Mouse (Mus musculus) CH12.LX (cell line): Measurements from ENCODE around the gene Olfr288. TPM values are rescaled to one million over a fixed set of nuclear protein-coding genes. Genes with fewer than 3 reads are reported as not detected.

Source experiments
- DNase-seq: peaks from one replicate; pipeline ENCODE4 v3.0.0-alpha.2; 2013; ENCODE audit errors: extremely low read depth
- H3K27ac ChIP-seq: 2 replicates; pipeline ENCODE4 v1.5.1; 2012; ENCODE audit warnings: low read depth, mild to moderate bottlenecking, control low read depth, moderate library complexity; ENCODE audit not compliant: insufficient read depth
- H3K27me3 ChIP-seq: replicated peaks from 2 replicates; pipeline ENCODE3; 2012; ENCODE audit warnings: inconsistent platforms
- H3K36me3 ChIP-seq, 2 experiments: replicated peaks in 1 of 2; 2 replicates each; pipeline versions ENCODE3 to v1.6.1; 2012; ENCODE audit warnings: inconsistent platforms in 1 of 2, low read length in 1 of 2, mild to moderate bottlenecking in 1 of 2, mixed read lengths in 1 of 2, moderate library complexity in 1 of 2; ENCODE audit not compliant: control insufficient read depth in 1 of 2, insufficient read depth in 1 of 2
- H3K4me1 ChIP-seq, 2 experiments: 2 replicates each; pipeline ENCODE4 v1.6.1; 2012; ENCODE audit warnings: inconsistent platforms in 1 of 2, moderate library complexity in 1 of 2; ENCODE audit not compliant: insufficient read depth in 2 of 2, control insufficient read depth in 1 of 2
- H3K4me2 ChIP-seq: 2 replicates; pipeline ENCODE4 v1.6.1; 2012; ENCODE audit warnings: low read depth, mild to moderate bottlenecking, control low read depth; ENCODE audit not compliant: poor library complexity, insufficient read depth, severe bottlenecking
- H3K4me3 ChIP-seq, 3 experiments: fragments of 150-350 bp in 1 of 3; sonication (generic) in 1 of 3; replicated peaks in 1 of 3; 2 replicates each; pipeline versions ENCODE3 to v1.5.1; 2011 to 2012; ENCODE audit warnings: low read depth in 2 of 3, low read length in 2 of 3, mild to moderate bottlenecking in 2 of 3, moderate library complexity in 2 of 3, control low read depth in 1 of 3, improper control_type of control experiment in 1 of 3, inconsistent platforms in 1 of 3, mixed read lengths in 1 of 3; ENCODE audit not compliant: poor library complexity in 1 of 3
- H3K79me2 ChIP-seq: replicated peaks from 2 replicates; pipeline ENCODE4 v1.6.1; 2012; ENCODE audit warnings: mild to moderate bottlenecking, moderate library complexity; ENCODE audit not compliant: control insufficient read depth, poor library complexity, insufficient read depth, severe bottlenecking; ENCODE audit errors: extremely low read depth
- H3K9ac ChIP-seq: 2 replicates; pipeline ENCODE4 v1.6.1; 2012; ENCODE audit warnings: low read depth, mild to moderate bottlenecking, control low read depth, moderate library complexity; ENCODE audit not compliant: insufficient read depth
- H3K9me3 ChIP-seq: replicated peaks from 2 replicates; pipeline ENCODE3; 2012; ENCODE audit warnings: low read length, inconsistent platforms, mixed read lengths
- BHLHE40 ChIP-seq: IDR thresholded peaks from 2 replicates; pipeline ENCODE4 v1.6.1; 2011; ENCODE audit warnings: mild to moderate bottlenecking, low read depth, low read length, improper control_type of control experiment
- CHD1 ChIP-seq: IDR thresholded peaks from 2 replicates; pipeline ENCODE4 v1.6.1; 2012; ENCODE audit warnings: low read depth, low read length, improper control_type of control experiment, inconsistent platforms
- CHD2 ChIP-seq: IDR thresholded peaks from 2 replicates; pipeline ENCODE4 v1.6.1; 2011; ENCODE audit warnings: low read length, improper control_type of control experiment
- E2F4 ChIP-seq: IDR thresholded peaks from 2 replicates; pipeline ENCODE4 v1.6.1; 2011; ENCODE audit warnings: low read depth, low read length, improper control_type of control experiment; ENCODE audit not compliant: insufficient replicate concordance
- ELF1 ChIP-seq: IDR thresholded peaks from 2 replicates; pipeline ENCODE4 v1.6.1; 2014; ENCODE audit warnings: low read depth, mild to moderate bottlenecking, inconsistent platforms, low read length, improper control_type of control experiment
- EP300 ChIP-seq: IDR thresholded peaks from 2 replicates; pipeline ENCODE4 v1.6.1; 2011; ENCODE audit warnings: low read length, improper control_type of control experiment
- ETS1 ChIP-seq: conservative IDR thresholded peaks from 2 replicates; pipeline ENCODE4 v1.6.1; 2012; ENCODE audit warnings: low read depth, mild to moderate bottlenecking, inconsistent platforms, low read length, improper control_type of control experiment, moderate library complexity
- GABPA ChIP-seq: IDR thresholded peaks from 2 replicates; pipeline ENCODE4 v1.6.1; 2012; ENCODE audit warnings: low read depth, low read length, improper control_type of control experiment, inconsistent platforms; ENCODE audit not compliant: insufficient replicate concordance
- HCFC1 ChIP-seq: IDR thresholded peaks from 2 replicates; pipeline ENCODE4 v1.6.1; 2012; ENCODE audit warnings: low read depth, mild to moderate bottlenecking, inconsistent platforms, low read length, improper control_type of control experiment
- IRF4 ChIP-seq: IDR thresholded peaks from 2 replicates; pipeline ENCODE4 v1.6.1; 2014; ENCODE audit warnings: low read depth, mild to moderate bottlenecking, inconsistent platforms, low read length, improper control_type of control experiment
- JUND ChIP-seq: conservative IDR thresholded peaks from 2 replicates; pipeline ENCODE4 v1.6.1; 2011; ENCODE audit warnings: low read depth, low read length, improper control_type of control experiment
- KAT2A ChIP-seq: IDR thresholded peaks from 2 replicates; pipeline ENCODE4 v1.6.1; 2012; ENCODE audit warnings: low read length, improper control_type of control experiment, inconsistent platforms; ENCODE audit not compliant: insufficient replicate concordance
- MAFK ChIP-seq: IDR thresholded peaks from 2 replicates; pipeline ENCODE4 v1.6.1; 2011; ENCODE audit warnings: low read length, improper control_type of control experiment; ENCODE audit not compliant: insufficient replicate concordance
- MAX ChIP-seq: IDR thresholded peaks from 2 replicates; pipeline ENCODE4 v1.6.1; 2011; ENCODE audit warnings: low read length, improper control_type of control experiment
- MAZ ChIP-seq: IDR thresholded peaks from 2 replicates; pipeline ENCODE4 v1.6.1; 2012; ENCODE audit warnings: low read depth, mild to moderate bottlenecking, inconsistent platforms, low read length, improper control_type of control experiment, moderate library complexity
- MEF2A ChIP-seq: IDR thresholded peaks from 2 replicates; pipeline ENCODE4 v1.6.1; 2014; ENCODE audit warnings: low read depth, mild to moderate bottlenecking, inconsistent platforms, low read length, improper control_type of control experiment, borderline replicate concordance
- MYC ChIP-seq: IDR thresholded peaks from 2 replicates; pipeline ENCODE4 v1.6.1; 2011; ENCODE audit warnings: low read depth, mild to moderate bottlenecking, improper control_type of control experiment, low read length
- NRF1 ChIP-seq: IDR thresholded peaks from 2 replicates; pipeline ENCODE4 v1.6.1; 2014; ENCODE audit warnings: low read depth, mild to moderate bottlenecking, inconsistent platforms, low read length, improper control_type of control experiment, moderate library complexity
- PAX5 ChIP-seq: IDR thresholded peaks from 2 replicates; pipeline ENCODE4 v1.6.1; 2012; ENCODE audit warnings: low read length, inconsistent platforms, mixed read lengths
- POLR2AphosphoS2 ChIP-seq: IDR thresholded peaks from 2 replicates; pipeline ENCODE4 v1.6.1; 2011; ENCODE audit warnings: low read depth, low read length, improper control_type of control experiment
- RCOR1 ChIP-seq: conservative IDR thresholded peaks from 2 replicates; pipeline ENCODE4 v1.6.1; 2012; ENCODE audit warnings: low read depth, mild to moderate bottlenecking, inconsistent platforms, low read length, improper control_type of control experiment
- TBP ChIP-seq: conservative IDR thresholded peaks from 2 replicates; pipeline ENCODE4 v1.6.1; 2011; ENCODE audit warnings: low read depth, low read length, improper control_type of control experiment
- TCF12 ChIP-seq: IDR thresholded peaks from 2 replicates; pipeline ENCODE4 v1.6.1; 2014; ENCODE audit warnings: low read depth, mild to moderate bottlenecking, inconsistent platforms, low read length, improper control_type of control experiment
- USF2 ChIP-seq: conservative IDR thresholded peaks from 2 replicates; pipeline ENCODE4 v1.6.1; 2011; ENCODE audit warnings: low read depth, low read length, improper control_type of control experiment
- ZKSCAN1 ChIP-seq: IDR thresholded peaks from 2 replicates; pipeline ENCODE4 v1.6.1; 2012; ENCODE audit warnings: low read depth, inconsistent platforms, low read length, improper control_type of control experiment, borderline replicate concordance
- ZNF384 ChIP-seq: IDR thresholded peaks from 2 replicates; pipeline ENCODE4 v1.6.1; 2012; ENCODE audit warnings: low read depth, low read length, improper control_type of control experiment, inconsistent platforms
- dilution Hi-C: fragments of 300-500 bp; cut with MboI; formaldehyde crosslinking; loops from 2 replicates; pipeline ENCODE4 v1.14.3; 2020; ENCODE audit warnings: low sequenced_read_pairs; ENCODE audit not compliant: extremely low pct_unique_long_range_greater_than_20kb, extremely low pct_ligation_motif_present
- in situ Hi-C: fragments of 300-500 bp; cut with MboI; formaldehyde crosslinking; loops from 3 replicates; pipeline ENCODE4 v1.14.3; 2019; ENCODE audit warnings: low sequenced_read_pairs, low pct_ligation_motif_present, low pct_unique_long_range_greater_than_20kb, mixed read lengths
- polyA plus RNA-seq: library from polyadenylated mRNA; unstranded; fragments of >175 nt; gene quantifications from 2 replicates; pipeline ENCODE4 v1.2.1, GENCODE M21; 2012; ENCODE audit warnings: low read depth; ENCODE audit not compliant: insufficient read length
- total RNA-seq, 2 experiments: library from RNA; depleted of rRNA; stranded (reverse); fragments of 300-350 nt in 1 of 2; fragments of >200 nt in 1 of 2; gene quantifications; 2 replicates each; pipeline ENCODE4 v1.2.3; 2012 to 2014

The Olfr288 gene
- total and polyA plus RNA-seq, 3 experiments: not detected

DNA sequence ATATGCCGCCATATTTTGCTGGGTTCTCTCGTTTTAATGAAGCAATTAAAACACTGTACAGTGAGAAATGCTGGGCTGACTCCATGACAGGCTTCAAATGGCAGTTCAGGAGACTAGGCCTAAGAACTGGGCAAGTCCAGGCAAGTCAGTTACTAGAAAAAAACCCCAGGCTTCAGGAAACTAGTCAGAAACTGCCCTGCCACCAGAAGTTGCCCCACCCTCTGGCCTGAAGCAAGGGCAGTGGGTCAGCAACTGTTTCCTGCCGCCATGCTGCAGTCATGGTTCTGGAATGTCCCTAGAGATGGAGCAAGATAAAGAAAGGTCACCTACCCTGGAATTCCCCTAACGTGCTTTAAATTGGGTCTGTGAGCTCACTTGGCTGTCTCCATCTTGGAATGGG, 39.4 kb downstream of the Olfr288 start:
- in situ Hi-C loops: loop anchor here (10.0 to 25.0 kb wide), 2 partner anchors 191 to 294 kb away; partner anchors contain the start of gene Tmem106c
- dilution Hi-C loops: no loop called here

DNA sequence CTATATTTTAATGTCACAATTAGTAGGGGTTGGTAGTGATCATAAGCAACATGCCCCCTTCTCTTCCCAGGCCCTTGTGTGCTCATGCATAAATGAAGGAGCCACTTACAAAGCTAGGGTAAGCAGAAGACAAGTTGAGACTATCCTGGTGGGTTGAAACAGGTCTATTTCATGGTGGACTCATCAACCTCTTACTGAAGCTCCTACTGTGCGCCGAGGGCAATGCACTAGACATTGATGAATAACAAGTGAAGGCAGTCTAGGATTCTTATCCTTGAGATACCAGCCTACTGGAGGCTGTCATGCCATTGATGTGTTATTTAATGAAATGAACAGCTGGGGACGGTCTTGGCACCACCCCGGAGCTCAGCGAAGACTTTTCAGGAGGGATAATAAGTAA, 40.1 kb downstream of the Olfr288 start:
- no peaks in the 10 kb centered on the region for H3K79me2 ChIP-seq
- peaks cover 8 to 30% of the 10 kb centered on the region in 2 experiments; a peak in 3 of 4 replicates for H3K4me1 ChIP-seq
- TF ChIP-seq IRF4 (no peak), ZKSCAN1 (peak; percentile 83), USF2 (no peak), MAZ (no peak), RCOR1 (no peak)
- H3K27me3 ChIP-seq: peaks cover 5% of the 10 kb centered on the region
- H3K27ac ChIP-seq: no peak overlapping the region; the same call in 1 of the 2 replicates
- H3K4me2 ChIP-seq: no peak overlapping the region
- H3K4me3 ChIP-seq: no peak overlapping the region
- no peaks in the 10 kb centered on the region for H3K36me3 ChIP-seq
- H3K9ac ChIP-seq: no peak overlapping the region
- no peaks in the 10 kb centered on the region for H3K9me3 ChIP-seq
- no peak for DNase-seq
- in situ Hi-C loops (loop anchor here (10.0 to 25.0 kb wide), 2 partner anchors 190 to 293 kb away; partner anchors contain the start of gene Tmem106c), dilution Hi-C loops (no loop called here)

More for the DNA sequence above, 39.4 kb downstream of the Olfr288 start:
- Histone ChIP-seq H3K9me3 (no peaks in the 10 kb centered on the region), H3K4me2 (no peak overlapping the region), H3K79me2 (no peaks in the 10 kb centered on the region), H3K27ac (peak overlapping the region; percentile 59; the same call in 1 of the 2 replicates), H3K4me3 (no peak overlapping the region), H3K36me3 (no peaks in the 10 kb centered on the region), H3K27me3 (peaks cover 5% of the 10 kb centered on the region), H3K4me1 (peaks cover 8 to 33% of the 10 kb centered on the region in 2 experiments; a peak in 3 of 4 replicates), H3K9ac (no peak overlapping the region)
- peak; percentile 90 for TF ChIP-seq ZNF384
- no peak for TF ChIP-seq ZKSCAN1
- no peak; the same call in 1 of the 2 replicates for TF ChIP-seq EP300
- peak; percentile 80; the same call in 1 of the 2 replicates for TF ChIP-seq MEF2A
- TF ChIP-seq JUND: no peak
- no peak for TF ChIP-seq KAT2A
- peak; percentile 57; the same call in 1 of the 2 replicates for TF ChIP-seq MAZ
- TF ChIP-seq ETS1: no peak; the same call in 1 of the 2 replicates
- TF ChIP-seq CHD2: no peak
- TF ChIP-seq MYC: no peak
- TF ChIP-seq HCFC1: peak; percentile 59; the same call in 1 of the 2 replicates
- peak; percentile 40; the same call in 1 of the 2 replicates for TF ChIP-seq NRF1
- peak; percentile 99 for TF ChIP-seq CHD1
- peak; percentile 52; the same call in 1 of the 2 replicates for TF ChIP-seq TCF12
- TF ChIP-seq GABPA: no peak
- TF ChIP-seq TBP: no peak
- no peak for TF ChIP-seq E2F4
- peak; percentile 50; the same call in 1 of the 2 replicates for TF ChIP-seq IRF4
- TF ChIP-seq POLR2AphosphoS2: no peak
- TF ChIP-seq BHLHE40: 0 out of 2 replicates have a peak, but pooled peaks have one; percentile 41
- TF ChIP-seq RCOR1: no peak
- TF ChIP-seq USF2: no peak
- no peak for TF ChIP-seq MAX
- TF ChIP-seq PAX5: no peak
- TF ChIP-seq MAFK: no peak
- TF ChIP-seq ELF1: 0 out of 2 replicates have a peak, but pooled peaks have one; percentile 27
- peak; percentile 51 for DNase-seq
